Mouse (Mus musculus): ENCODE measurements around the gene Slc5a5.
A peak's percentile ranks its signal among the peaks of the same experiment; 100 is the strongest.
"Not testable (repeated sequence)": the region's sequence is repeated elsewhere in the genome, so short reads cannot be mapped to it uniquely, and the experiment has no call there.

Slc5a5 gene

GRCm38 (mm10) chr8:70903112-70903511, 10.6 kb upstream of the Slc5a5 start:
- DNase-seq (ENCODE audit: low spot score in 2 of 2) = no peak

- no peak for DNase-seq (ENCODE audit: low spot score in 2 of 2)
Measured at GRCm38 (mm10) chr8:70902211-70902610, 9.7 kb upstream of the Slc5a5 start.

GRCm38 (mm10) chr8:70900872-70901387, 8.4 kb upstream of the Slc5a5 start:
- DNase-seq (ENCODE audit: low spot score in 2 of 2) = no peak

GRCm38 (mm10) chr8:70899226-70899625, 6.7 kb upstream of the Slc5a5 start:
- no peak for DNase-seq (ENCODE audit: low spot score in 2 of 2)

GRCm38 (mm10) chr8:70898661-70899198, 6.2 kb upstream of the Slc5a5 start:
- DNase-seq (ENCODE audit: low spot score in 2 of 2) = no peak

GRCm38 (mm10) chr8:70897681-70898413, 5.3 kb upstream of the Slc5a5 start:
- DNase-seq (ENCODE audit: low spot score in 2 of 2) = peak; percentile 71 to 86

- peak; percentile 98 to 99 for DNase-seq (ENCODE audit: low spot score in 2 of 2)
Measured at GRCm38 (mm10) chr8:70897021-70897680, 4.6 kb upstream of the Slc5a5 start, which contains the start of gene Rpl18a. Gene Rpl18a (minus strand): TSS chr8:70897412.

- no peak for DNase-seq (ENCODE audit: low spot score in 2 of 2)
Measured at GRCm38 (mm10) chr8:70896316-70897020, 3.9 kb upstream of the Slc5a5 start.

GRCm38 (mm10) chr8:70895571-70896259, 3.2 kb upstream of the Slc5a5 start:
- DNase-seq (ENCODE audit: low spot score in 2 of 2) = not testable (repeated sequence)

- no peak for DNase-seq (ENCODE audit: low spot score in 2 of 2)
Measured at GRCm38 (mm10) chr8:70894771-70895545, 2.4 kb upstream of the Slc5a5 start.

GRCm38 (mm10) chr8:70894385-70894720, 1.8 kb upstream of the Slc5a5 start:
- DNase-seq (ENCODE audit: low spot score in 2 of 2) = no peak

- peak; percentile 54 to 57 for DNase-seq (ENCODE audit: low spot score in 2 of 2)
Measured at GRCm38 (mm10) chr8:70893656-70894384, 1.3 kb upstream of the Slc5a5 start.

- no peak for DNase-seq (ENCODE audit: low spot score in 2 of 2)
Measured at GRCm38 (mm10) chr8:70892896-70893655, 519 bp upstream of the Slc5a5 start.

GRCm38 (mm10) chr8:70891356-70891755, 1.2 kb downstream of the Slc5a5 start:
- DNase-seq (ENCODE audit: low spot score in 2 of 2) = no peak

- DNase-seq (ENCODE audit: low spot score in 2 of 2) = no peak
Measured at GRCm38 (mm10) chr8:70890656-70891055, 1.9 kb downstream of the Slc5a5 start.

- no peak for DNase-seq (ENCODE audit: low spot score in 2 of 2)
Measured at GRCm38 (mm10) chr8:70887669-70888068, 4.9 kb downstream of the Slc5a5 start.

GRCm38 (mm10) chr8:70885612-70886011, 6.9 kb downstream of the Slc5a5 start:
- DNase-seq (ENCODE audit: low spot score in 2 of 2) = no peak

- DNase-seq (ENCODE audit: low spot score in 2 of 2) = no peak
Measured at GRCm38 (mm10) chr8:70884683-70885082, 7.9 kb downstream of the Slc5a5 start.

- no peak for DNase-seq (ENCODE audit: low spot score in 2 of 2)
Measured at GRCm38 (mm10) chr8:70884186-70884585, 8.4 kb downstream of the Slc5a5 start.
